ENCODE assay signal across 31 mouse cellular contexts in the genomic region with DNA sequence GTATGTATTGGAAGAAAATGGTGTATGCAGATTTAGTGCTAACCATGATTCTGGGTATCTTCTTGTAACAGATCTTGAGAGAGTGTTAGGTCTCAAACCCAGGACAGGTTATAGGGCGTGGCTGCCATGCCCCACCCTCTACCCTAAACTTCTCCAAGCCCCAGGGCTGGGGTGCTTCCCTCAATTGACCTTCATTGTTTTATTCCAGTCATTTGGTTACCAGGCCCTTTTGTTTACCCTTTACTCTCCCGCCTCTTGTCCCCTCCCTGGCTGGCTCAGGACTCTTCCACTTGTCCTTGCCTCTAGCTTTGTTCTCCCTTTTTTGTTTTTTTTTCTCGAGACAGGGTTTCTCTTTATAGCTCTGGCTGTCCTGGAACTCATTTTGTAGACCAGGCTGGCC. TPM values are rescaled to one million over a fixed set of nuclear protein-coding genes. Genes with fewer than 3 reads are reported as not detected.
"Had no signal": no experiment of that assay in that cellular context is flagged by ENCODE, and none has a peak within 500 bp of the region (broad histone marks: within the 10 kb centered on the region; RNA-seq: fewer than 3 reads in every experiment).

No protein-coding gene starts in this region.

- H3K4me1 ChIP-seq: heart, embryonic 13.5 days; heart, embryonic 15.5 days; hindbrain, embryonic 13.5 days; hindbrain, embryonic 15.5 days; limb, embryonic 12.5 days; liver, embryonic 13.5 days; liver, embryonic 15.5 days had no signal

- H3K27me3 ChIP-seq: heart, embryonic 13.5 days; heart, embryonic 15.5 days; hindbrain, embryonic 13.5 days; hindbrain, embryonic 15.5 days; limb, embryonic 12.5 days; liver, embryonic 13.5 days; liver, embryonic 15.5 days had no signal

- DNase-seq: gastrocnemius, adult 2 months; gastrocnemius, postnatal 10 days; gastrocnemius, postnatal 36 days; heart, adult 2 months; heart, postnatal 14 days; heart, postnatal 36 days; kidney, adult 18-20 months; kidney, adult 8-10 months; kidney, postnatal 10 days; kidney, postnatal 25 days; kidney, postnatal 4 days; liver; liver, embryonic 13.5 days; liver, postnatal 0 days had no signal

- H3K36me3 ChIP-seq: heart, embryonic 13.5 days; heart, embryonic 15.5 days; hindbrain, embryonic 13.5 days; hindbrain, embryonic 15.5 days; limb, embryonic 10.5 days; limb, embryonic 12.5 days; liver, embryonic 13.5 days; liver, embryonic 15.5 days had no signal

- H3K4me3 ChIP-seq: gastrocnemius, adult 2 months; heart, adult 2 months; heart, embryonic 13.5 days; heart, embryonic 15.5 days; hindbrain, embryonic 13.5 days; hindbrain, embryonic 15.5 days; layer of hippocampus, adult 2 months; left cerebral cortex, adult 2 months; limb, embryonic 10.5 days; limb, embryonic 12.5 days; liver, embryonic 13.5 days; liver, embryonic 15.5 days had no signal

- H3K27ac ChIP-seq: gastrocnemius, adult 2 months; heart, adult 2 months; heart, embryonic 13.5 days; heart, embryonic 15.5 days; hindbrain, embryonic 13.5 days; hindbrain, embryonic 15.5 days; hindbrain, postnatal 0 days; layer of hippocampus, adult 2 months; left cerebral cortex, adult 2 months; limb, embryonic 10.5 days; limb, embryonic 12.5 days; liver, embryonic 13.5 days; liver, embryonic 15.5 days had no signal

- H3K9me3 ChIP-seq: heart, embryonic 13.5 days; heart, embryonic 15.5 days; hindbrain, embryonic 13.5 days; hindbrain, embryonic 15.5 days; limb, embryonic 10.5 days; limb, embryonic 12.5 days; liver, embryonic 13.5 days; liver, embryonic 15.5 days had no signal

- H3K9ac ChIP-seq: heart, embryonic 13.5 days; heart, embryonic 15.5 days; hindbrain, embryonic 13.5 days; hindbrain, embryonic 15.5 days; limb, embryonic 12.5 days; liver, embryonic 13.5 days; liver, embryonic 15.5 days; liver, postnatal 0 days had no signal

RNA-seq across cellular contexts. Expression of gene Gabrp, which starts 45.2 kb away (rescaled TPM):
- total RNA-seq: gastrocnemius, adult 2 months; gastrocnemius, postnatal 10 days; gastrocnemius, postnatal 36 days; heart, adult 2 months; heart, postnatal 36 days; hematopoietic stem cell, adult 5-6 weeks; layer of hippocampus, adult 2 months; layer of hippocampus, postnatal 10 days; layer of hippocampus, postnatal 25 days; left cerebral cortex, adult 2 months; left cerebral cortex, postnatal 14 days; left cerebral cortex, postnatal 36 days had no signal
- polyA plus RNA-seq: heart, postnatal 0 days; hindbrain, embryonic 13.5 days; hindbrain, embryonic 15.5 days; hindbrain, postnatal 0 days; intestine, embryonic 14.5 days; liver, embryonic 15.5 days had no signal
